Mouse (Mus musculus): ENCODE measurements at regions not wholly inside any gene's neighbourhood (a gene's known extent, or its start where the extent isn't known, plus 50 kb on each side); places are given as distances from the start of the nearest gene placed in this dataset.

DNA sequence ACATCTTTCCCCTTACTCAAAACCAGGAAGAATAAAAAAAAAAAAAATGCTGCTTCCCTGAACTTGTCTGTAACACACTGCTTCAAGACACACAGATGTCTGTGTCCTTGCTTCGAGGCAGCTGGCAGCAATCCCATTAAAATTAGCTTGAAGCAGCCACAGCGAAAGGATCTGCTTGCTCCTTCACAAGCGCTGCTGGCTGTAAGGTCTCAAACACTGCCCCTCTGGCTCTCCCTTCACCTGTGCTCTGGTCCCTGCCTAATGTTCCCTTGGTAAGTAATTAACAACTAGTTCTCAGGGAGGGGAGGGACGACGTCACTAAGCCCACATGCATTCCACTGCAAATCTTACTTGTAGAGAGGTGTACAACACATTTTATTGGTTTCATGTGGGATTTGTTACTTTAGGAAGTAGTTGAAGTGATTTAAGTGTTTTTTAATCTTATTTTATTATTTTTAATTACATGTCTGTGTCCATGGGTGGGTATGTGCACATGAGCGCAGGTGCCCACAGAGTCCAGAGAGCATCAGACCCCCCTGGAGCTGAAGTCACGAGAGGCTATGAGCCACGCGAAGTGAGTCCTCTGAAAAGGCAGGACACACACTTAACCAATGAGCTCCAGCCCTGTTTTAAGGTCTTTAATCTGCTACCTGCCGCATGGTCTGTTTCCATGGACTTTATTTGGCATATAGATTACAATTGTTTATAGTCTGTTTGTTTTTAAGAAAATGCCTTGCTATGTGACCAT, 61.1 kb upstream of the Cers6 start:
- H3K4me1 ChIP-seq (ENCODE audit: control insufficient read depth, insufficient read depth, low read length): peaks cover 1% of the 10 kb centered on the region; the same call in 1 of the 2 replicates
- H3K9ac ChIP-seq (replicated peaks; ENCODE audit: low read depth, low read length): no peak overlapping the region
- no peak overlapping the region for H3K4me2 ChIP-seq (ENCODE audit: low read depth, low read length)
- H3K36me3 ChIP-seq (ENCODE audit: control insufficient read depth, insufficient read depth, low read length): no peaks in the 10 kb centered on the region
- H3K27ac ChIP-seq (ENCODE audit: low read depth, low read length): no peak overlapping the region
- H3K9me3 ChIP-seq (ENCODE audit: control insufficient read depth, low read length): no peaks in the 10 kb centered on the region
- no peaks in the 10 kb centered on the region for H3K27me3 ChIP-seq (ENCODE audit: control insufficient read depth, insufficient read depth, low read length)
- 70% methylated on average over 10 of the region's 10 CpGs for WGBS
- no peak overlapping the region for H3K4me3 ChIP-seq (ENCODE audit: low read depth, low read length)
- ATAC-seq (ENCODE audit: low read depth): no peak

DNA sequence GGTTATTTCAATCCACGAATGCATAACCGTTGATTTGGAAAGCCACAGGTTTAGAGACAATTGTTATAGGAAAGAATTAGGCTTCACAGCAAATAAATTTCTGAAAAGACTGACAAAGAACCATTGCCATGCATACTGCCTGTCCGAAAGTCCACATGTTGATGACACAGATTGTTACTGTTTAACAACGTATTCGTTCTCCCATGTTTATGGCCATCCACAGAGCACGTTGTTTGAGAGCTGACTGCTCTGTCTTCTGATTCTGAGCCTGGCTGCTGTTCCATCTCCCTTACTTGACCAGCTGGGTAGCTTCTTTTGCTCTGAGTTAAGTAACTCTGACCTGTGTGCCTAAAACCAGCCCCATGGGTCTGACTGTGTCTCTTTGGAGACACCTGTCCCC, 57.1 kb upstream of the Cers6 start:
- Histone ChIP-seq H3K9ac (replicated peaks; ENCODE audit: low read depth, low read length) (no peak overlapping the region), H3K4me3 (ENCODE audit: low read depth, low read length) (no peak overlapping the region), H3K9me3 (ENCODE audit: control insufficient read depth, low read length) (no peaks in the 10 kb centered on the region), H3K27ac (ENCODE audit: low read depth, low read length) (no peak overlapping the region), H3K27me3 (ENCODE audit: control insufficient read depth, insufficient read depth, low read length) (no peaks in the 10 kb centered on the region), H3K36me3 (ENCODE audit: control insufficient read depth, insufficient read depth, low read length) (no peaks in the 10 kb centered on the region), H3K4me1 (ENCODE audit: control insufficient read depth, insufficient read depth, low read length) (peaks cover 13% of the 10 kb centered on the region; the same call in 1 of the 2 replicates), H3K4me2 (ENCODE audit: low read depth, low read length) (no peak overlapping the region)
- no peak for ATAC-seq (ENCODE audit: low read depth)
- 78% methylated on average over 6 of the region's 6 CpGs for WGBS

DNA sequence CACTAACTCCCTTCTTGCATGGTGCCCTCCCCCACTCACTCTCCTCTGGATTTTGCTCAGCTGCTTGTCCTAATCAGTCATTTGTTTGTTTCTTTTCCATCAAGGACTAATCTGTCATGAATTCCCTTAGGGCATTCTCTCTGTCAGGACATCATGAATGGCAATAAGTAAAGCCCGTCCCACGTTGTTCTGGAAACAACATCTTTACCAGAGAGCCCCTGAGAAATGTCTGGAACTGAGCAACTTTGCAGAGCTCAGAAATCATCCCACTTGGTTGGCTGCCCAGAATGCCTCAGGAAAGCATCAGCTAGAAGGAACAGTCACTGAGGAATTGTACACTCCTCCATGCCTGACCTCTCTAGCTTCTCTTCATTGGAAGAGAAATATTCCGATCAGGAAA, 55.4 kb upstream of the Cers6 start:
- Histone ChIP-seq H3K9ac (replicated peaks; ENCODE audit: low read depth, low read length) (no peak overlapping the region), H3K4me1 (ENCODE audit: control insufficient read depth, insufficient read depth, low read length) (peaks cover 13% of the 10 kb centered on the region; the same call in 1 of the 2 replicates), H3K4me3 (ENCODE audit: low read depth, low read length) (no peak overlapping the region), H3K4me2 (ENCODE audit: low read depth, low read length) (no peak overlapping the region), H3K27me3 (ENCODE audit: control insufficient read depth, insufficient read depth, low read length) (no peaks in the 10 kb centered on the region), H3K36me3 (ENCODE audit: control insufficient read depth, insufficient read depth, low read length) (no peaks in the 10 kb centered on the region), H3K9me3 (ENCODE audit: control insufficient read depth, low read length) (no peaks in the 10 kb centered on the region), H3K27ac (ENCODE audit: low read depth, low read length) (no peak overlapping the region)
- WGBS: 26% methylated on average over 3 of the region's 3 CpGs
- ATAC-seq (ENCODE audit: low read depth): peak; percentile 46; the same call in 1 of the 2 replicates

DNA sequence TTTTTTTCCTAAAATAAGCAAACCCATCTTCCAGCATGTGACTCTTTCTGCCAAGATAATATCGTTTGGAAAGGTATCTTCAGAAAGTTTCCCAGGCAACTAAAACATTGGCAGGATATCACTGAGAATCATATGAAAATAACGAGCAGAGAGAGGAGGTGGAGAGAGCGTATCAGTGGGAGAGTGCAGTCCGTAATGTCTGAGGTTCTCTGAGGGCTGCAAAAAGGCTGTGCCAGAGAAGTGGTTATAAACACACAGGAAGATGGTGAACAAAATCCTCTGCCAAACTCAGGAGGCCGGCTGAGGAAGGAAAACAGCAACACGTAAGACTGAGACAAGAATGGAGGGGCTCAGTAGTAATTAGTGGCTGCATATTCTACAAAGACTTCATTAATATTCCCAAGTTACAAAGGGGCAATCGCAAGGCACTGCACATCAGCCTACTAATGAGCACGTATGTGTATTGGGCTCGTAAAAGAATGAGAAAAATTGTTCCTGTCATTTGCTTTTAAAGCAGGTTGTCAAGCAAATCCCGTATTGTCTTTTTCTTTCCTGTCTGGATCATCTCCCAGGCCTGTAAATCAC, 54.8 kb upstream of the Cers6 start:
- ATAC-seq (ENCODE audit: low read depth): no peak
- no peaks in the 10 kb centered on the region for H3K27me3 ChIP-seq (ENCODE audit: control insufficient read depth, insufficient read depth, low read length)
- no peak overlapping the region for H3K9ac ChIP-seq (replicated peaks; ENCODE audit: low read depth, low read length)
- 31% methylated on average over 10 of the region's 10 CpGs for WGBS
- H3K36me3 ChIP-seq (ENCODE audit: control insufficient read depth, insufficient read depth, low read length): no peaks in the 10 kb centered on the region
- no peak overlapping the region for H3K4me2 ChIP-seq (ENCODE audit: low read depth, low read length)
- no peak overlapping the region for H3K27ac ChIP-seq (ENCODE audit: low read depth, low read length)
- no peak overlapping the region for H3K4me3 ChIP-seq (ENCODE audit: low read depth, low read length)
- peaks cover 13% of the 10 kb centered on the region; the same call in 1 of the 2 replicates for H3K4me1 ChIP-seq (ENCODE audit: control insufficient read depth, insufficient read depth, low read length)
- H3K9me3 ChIP-seq (ENCODE audit: control insufficient read depth, low read length): no peaks in the 10 kb centered on the region

All from neural tube, embryonic 14.5 days (tissue).